Mouse (Mus musculus) left cerebral cortex, adult 8-10 months (tissue): ENCODE measurements around the gene Trim40. TPM values are rescaled to one million over a fixed set of nuclear protein-coding genes. Genes with fewer than 3 reads are reported as not detected.

Experiments used
- DNase-seq, 2 experiments: peaks; one replicate each; pipeline ENCODE4 v3.0.0; 2022; ENCODE audit warnings: low spot score in 2 of 2
- total RNA-seq, 4 experiments: library from RNA; stranded (reverse); gene quantifications; 2 replicates each; pipeline ENCODE4 v1.2.4; 2022

Gene Trim40
- total RNA-seq, 4 experiments from 2014 or later = 0.24 TPM; not detected in 3

DNA sequence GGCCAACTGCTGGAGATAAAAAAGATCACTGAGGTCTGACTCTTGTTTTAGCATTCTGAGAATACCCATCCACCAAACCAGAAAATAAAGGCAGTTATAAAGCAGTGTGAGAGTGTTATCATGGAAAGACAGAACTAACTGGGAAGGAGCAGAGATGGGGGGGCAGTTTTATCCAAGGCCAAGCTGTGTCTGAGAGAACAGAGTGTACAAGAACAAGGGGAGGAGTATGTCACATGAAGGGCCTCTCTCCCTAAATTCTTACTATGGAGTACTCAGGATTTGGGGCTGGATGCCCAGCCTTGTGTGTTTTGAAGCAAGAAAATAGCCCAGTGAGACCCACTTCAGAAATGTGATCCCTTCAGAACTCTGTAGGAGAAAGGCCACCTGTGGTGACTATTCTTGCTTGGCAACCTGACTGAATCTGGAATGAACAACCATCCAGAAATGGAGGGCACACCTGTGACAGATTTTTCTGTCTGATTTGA is 48.9 kb downstream of the Trim40 start:
- DNase-seq = no peak

DNA sequence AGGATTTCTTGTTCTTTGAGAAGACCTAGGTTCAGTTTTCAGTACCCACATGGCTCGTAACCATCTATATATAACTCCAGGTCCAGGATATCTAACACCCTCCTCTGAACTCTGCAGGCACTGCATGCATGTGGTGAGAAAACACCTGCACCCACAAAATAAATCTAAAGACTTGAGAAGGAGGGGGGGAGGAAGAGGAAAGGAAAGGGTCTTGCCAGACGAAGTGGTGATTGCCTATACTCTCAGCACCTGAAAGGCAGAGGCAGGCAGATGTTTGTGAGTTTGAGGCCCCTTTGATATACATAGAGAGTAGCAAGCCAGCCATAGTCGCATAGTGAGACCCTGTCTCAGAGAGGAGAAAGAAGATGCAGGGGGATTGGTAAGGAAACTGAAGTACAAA is 50.0 kb downstream of the Trim40 start:
- no peak for DNase-seq

DNA sequence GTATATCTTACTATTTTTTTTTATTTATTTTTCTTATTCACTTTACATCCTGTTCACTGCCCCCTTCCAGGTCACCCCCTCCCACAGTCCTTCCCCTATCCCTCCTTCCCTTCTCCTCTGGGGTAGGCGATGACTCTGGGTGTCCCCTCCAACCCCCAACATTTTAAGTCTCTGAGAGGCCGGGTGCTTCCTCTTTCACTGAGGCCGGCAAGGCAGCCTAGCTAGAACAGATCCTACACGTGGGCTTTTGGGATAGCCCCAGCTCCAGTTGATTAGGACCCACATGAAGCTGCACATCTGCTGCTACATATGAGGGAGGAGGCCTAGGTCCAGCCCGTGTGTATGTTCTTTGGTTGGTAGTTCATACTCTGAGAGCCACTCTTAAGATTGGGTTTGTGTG is 50.9 kb downstream of the Trim40 start:
- DNase-seq = no peak

DNA sequence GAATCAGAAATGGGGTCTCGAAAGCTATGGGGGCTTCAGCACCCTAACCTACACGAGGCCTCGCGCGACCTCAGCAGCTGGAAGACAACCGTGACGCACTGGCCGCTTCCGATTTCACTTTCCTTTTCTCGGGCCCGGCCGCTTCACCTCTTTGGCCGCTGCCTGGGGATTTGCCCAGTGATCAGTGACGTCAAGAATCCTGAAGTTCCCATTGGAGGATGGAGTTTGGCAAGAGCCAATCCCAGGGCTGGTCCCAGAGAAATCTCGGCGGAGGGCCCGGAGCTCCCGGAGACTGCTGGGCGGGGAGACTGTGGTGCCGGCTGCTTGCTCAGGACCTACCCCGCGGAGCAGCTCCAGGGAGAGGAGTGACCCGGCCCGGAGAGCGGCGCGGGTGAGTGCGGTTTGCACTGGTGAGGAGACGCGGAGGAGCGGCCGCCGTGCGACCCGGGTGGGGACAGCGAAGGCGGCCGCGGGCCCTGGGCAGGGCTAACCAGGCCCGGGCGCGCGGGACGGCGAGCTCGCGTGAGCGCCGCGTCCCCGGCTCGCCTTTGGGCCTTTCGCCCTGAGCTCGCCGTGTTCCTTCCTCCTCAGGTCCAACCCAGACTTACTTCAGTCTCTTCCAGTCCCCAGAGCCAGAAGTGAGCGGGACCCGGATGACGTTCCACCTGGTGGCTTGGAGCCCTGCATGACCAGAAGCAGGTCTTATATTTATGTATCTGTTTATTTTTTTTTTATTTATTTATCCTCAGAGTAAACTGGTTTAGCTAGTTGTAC is 52.9 kb downstream of the Trim40 start, which contains the start of gene Trim26:
Gene Trim26 (plus strand): TSS at position 261 of the 774 bp plus-strand sequence.
- DNase-seq = peak; percentile 90 to 95

DNA sequence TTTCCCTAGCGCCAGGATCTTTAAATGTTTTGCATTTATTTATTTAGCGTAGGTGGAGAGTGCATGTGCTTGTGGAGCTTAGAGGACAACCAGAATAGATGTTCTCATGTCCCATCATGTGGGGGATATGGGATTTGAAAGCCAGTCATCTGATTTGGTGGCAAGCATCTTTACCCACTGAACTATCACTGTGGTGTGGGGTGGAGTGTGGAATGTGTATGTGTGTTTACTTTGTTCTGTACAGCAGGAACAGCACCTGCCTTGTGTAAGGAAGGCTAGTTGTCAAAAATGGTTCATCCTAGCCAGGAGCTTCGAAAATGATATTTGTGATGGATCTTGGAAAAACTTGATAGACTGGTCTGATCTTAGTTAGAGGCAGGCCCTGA is 53.5 kb downstream of the Trim40 start:
- DNase-seq = no peak

DNA sequence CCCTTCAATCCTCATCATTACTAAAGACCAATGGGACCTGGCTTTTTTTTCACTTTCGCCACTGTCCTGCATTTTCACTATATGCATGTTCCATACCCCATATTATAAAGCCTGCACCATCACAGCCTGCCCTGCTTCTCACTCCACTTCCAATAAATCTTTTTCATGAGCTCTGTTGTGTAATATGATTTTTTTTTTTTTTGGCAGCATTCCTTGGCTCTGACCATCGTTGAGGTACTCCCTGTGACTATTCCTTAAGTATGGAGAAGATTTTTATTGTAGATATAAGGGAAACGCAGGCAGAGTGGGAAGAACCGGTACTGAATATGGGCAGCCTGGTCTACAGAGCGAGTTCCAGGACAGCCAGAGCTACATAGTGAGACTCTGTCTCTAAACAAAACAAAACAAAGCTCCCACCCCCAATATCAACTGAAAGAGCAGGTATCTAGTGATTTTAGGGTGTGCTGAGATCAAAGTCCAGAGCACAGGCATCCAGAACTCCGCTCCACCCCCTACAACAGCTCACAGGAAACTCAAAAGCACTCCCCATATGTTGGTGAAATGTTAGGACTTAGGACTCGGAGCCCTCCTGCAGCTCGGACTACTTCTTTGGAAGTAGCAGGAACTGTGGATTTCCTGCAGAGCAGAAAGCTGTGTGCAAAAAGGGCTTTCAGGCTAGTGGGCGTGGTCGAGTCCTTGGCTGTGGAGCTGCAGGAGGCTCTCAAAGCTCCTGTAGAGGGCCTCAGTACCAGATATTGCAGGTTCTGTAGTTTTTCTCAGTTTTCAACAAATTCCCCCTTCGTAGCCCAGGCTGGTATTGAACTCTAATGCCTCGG is 54.1 kb downstream of the Trim40 start:
- DNase-seq = peak; percentile 18 to 24

DNA sequence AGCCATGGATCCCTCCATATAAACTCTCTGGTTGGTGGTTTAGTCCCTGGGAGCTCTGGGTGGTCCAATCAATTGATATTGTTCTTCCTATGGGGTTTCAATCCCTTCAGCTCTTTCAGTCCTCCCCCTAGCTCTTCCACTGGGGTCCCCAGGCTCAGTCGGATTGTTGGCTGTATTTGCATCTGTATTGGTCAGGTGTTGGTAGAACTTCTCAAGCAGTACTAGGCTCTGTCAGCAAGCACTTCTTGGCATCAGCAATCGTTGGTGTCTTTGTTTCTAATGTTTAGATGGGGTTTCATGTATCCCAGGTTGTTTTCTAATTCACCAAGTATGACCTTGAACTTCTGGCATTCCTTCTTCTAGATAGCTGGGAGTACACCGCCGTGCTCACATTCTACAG is 57.2 kb downstream of the Trim40 start:
- DNase-seq = no peak

Other genes with a start within 250 kb of the Trim40 start
- not detected for gene H2-M9, start 247.5 kb downstream of the Trim40 start, total RNA-seq
- not detected for gene H2-M1, start 217.9 kb downstream of the Trim40 start, total RNA-seq
- gene H2-M10.5, start 117.2 kb downstream of the Trim40 start, total RNA-seq = not detected
- gene H2-M10.6, start 78.0 kb downstream of the Trim40 start, total RNA-seq = not detected
- 10 to 100 TPM; 23.1 to 26.2 (median 24.2) TPM for gene Trim26, start 53.0 kb downstream of the Trim40 start, total RNA-seq
- under 1 TPM in 1 of 4 experiments, not detected in 3; 0.19 TPM for gene Trim15, start 22.9 kb downstream of the Trim40 start, total RNA-seq
- not detected for gene Trim10, start 20.5 kb downstream of the Trim40 start, total RNA-seq
- gene Trim31, start 8.0 kb upstream of the Trim40 start, total RNA-seq = not detected
- gene Rnf39, start 52.8 kb upstream of the Trim40 start, total RNA-seq = 1 to 10 TPM; 5.6 to 8.0 (median 6.5) TPM
- 100 to 1,000 TPM; 107 to 144 (median 137) TPM for gene Ppp1r11, start 61.6 kb upstream of the Trim40 start, total RNA-seq
- 10 to 100 TPM; 23.9 to 39.6 (median 33.0) TPM for gene Znrd1, start 68.4 kb upstream of the Trim40 start, total RNA-seq
- 1 to 10 TPM; 4.7 to 7.3 (median 6.6) TPM for gene Znrd1as, start 68.5 kb upstream of the Trim40 start, total RNA-seq
- gene 2410137M14Rik, start 91.1 kb upstream of the Trim40 start, total RNA-seq = 1 to 10 TPM in 1 of 4 experiments, under 1 TPM in 2, not detected in 1; 0.86 to 1.3 (median 0.89) TPM
- gene H2-M5, start 99.4 kb upstream of the Trim40 start, total RNA-seq = 1 to 10 TPM in 2 of 4 experiments, under 1 TPM in 2; 0.44 to 1.6 (median 0.97) TPM
- 10 to 100 TPM in 1 of 4 experiments, 1 to 10 TPM in 3; 8.1 to 10.5 (median 9.0) TPM for gene Zfp57, start 111.0 kb upstream of the Trim40 start, total RNA-seq
- 10 to 100 TPM; 52.5 to 55.9 (median 54.6) TPM for gene Mog, start 133.3 kb upstream of the Trim40 start, total RNA-seq
- gene Gabbr1, start 155.8 kb upstream of the Trim40 start, total RNA-seq = 100 to 1,000 TPM; 662 to 748 (median 699) TPM
- gene Olfr90, start 198.4 kb upstream of the Trim40 start, total RNA-seq = not detected
- not detected for gene Olfr91, start 208.2 kb upstream of the Trim40 start, total RNA-seq
- gene Olfr92, start 230.0 kb upstream of the Trim40 start, total RNA-seq = not detected